Mouse (Mus musculus) kidney, embryonic 16.5 days (tissue): Measurements from ENCODE around the gene 1700023F06Rik. TPM values are rescaled to one million over a fixed set of nuclear protein-coding genes. Genes with fewer than 3 reads are reported as not detected.

Experiments used
- ATAC-seq: fragments of 200-750 bp; cut with Nextera tagmentation; 2 replicates; pipeline ENCODE4 v1.8.0; 2017; ENCODE audit warnings: moderate TSS enrichment; ENCODE audit not compliant: low FRiP score, low TSS enrichment
- H3K27ac ChIP-seq: fragments of 300-500 bp; sonication (generic); 2 replicates; pipeline ENCODE4 v1.5.1; 2014; ENCODE audit warnings: low read length
- H3K27me3 ChIP-seq: fragments of 300-500 bp; sonication (generic); 2 replicates; pipeline ENCODE4 v1.6.1; 2014; ENCODE audit warnings: low read length, control low read depth, mixed read lengths; ENCODE audit not compliant: insufficient read depth
- H3K36me3 ChIP-seq: fragments of 300-500 bp; sonication (generic); 2 replicates; pipeline ENCODE4 v1.6.1; 2014; ENCODE audit warnings: low read length, control low read depth, mixed read lengths; ENCODE audit not compliant: insufficient read depth
- H3K4me1 ChIP-seq: fragments of 300-500 bp; sonication (generic); 2 replicates; pipeline ENCODE4 v1.6.1; 2014; ENCODE audit warnings: low read length, control low read depth, mixed read lengths; ENCODE audit not compliant: insufficient read depth
- H3K4me2 ChIP-seq: fragments of 300-500 bp; sonication (generic); replicated peaks from 2 replicates; pipeline ENCODE4 v1.6.1; 2014; ENCODE audit warnings: low read depth, low read length
- H3K4me3 ChIP-seq: fragments of 300-500 bp; sonication (generic); 2 replicates; pipeline ENCODE4 v1.5.1; 2014; ENCODE audit warnings: mild to moderate bottlenecking, low read length
- H3K9ac ChIP-seq: fragments of 300-500 bp; sonication (generic); replicated peaks from 2 replicates; pipeline ENCODE4 v1.6.1; 2014; ENCODE audit warnings: low read length
- H3K9me3 ChIP-seq: fragments of 300-500 bp; sonication (generic); 2 replicates; pipeline ENCODE4 v1.6.1; 2016; ENCODE audit warnings: low read length, control low read depth
- WGBS: fragments of 180-500 bp; shearing (Covaris S2); extraction: QIAGEN DNeasy Blood & Tissue Kit; methylation state at CpG from one replicate; pipeline ENCODE4 v1.1.7; 2014; 5-methylcytosine and 5-hydroxymethylcytosine counted together
- polyA plus RNA-seq: library from polyadenylated mRNA; unstranded; fragments of >200 nt; fragmentation: Nextera tagmentation; extraction: Ambion mirVana; gene quantifications from 2 replicates; pipeline ENCODE4 v1.2.1, GENCODE M21; 2015

1700023F06Rik gene
- polyA plus RNA-seq, 1 experiment from 2014 or later, result 0.27 TPM

DNA sequence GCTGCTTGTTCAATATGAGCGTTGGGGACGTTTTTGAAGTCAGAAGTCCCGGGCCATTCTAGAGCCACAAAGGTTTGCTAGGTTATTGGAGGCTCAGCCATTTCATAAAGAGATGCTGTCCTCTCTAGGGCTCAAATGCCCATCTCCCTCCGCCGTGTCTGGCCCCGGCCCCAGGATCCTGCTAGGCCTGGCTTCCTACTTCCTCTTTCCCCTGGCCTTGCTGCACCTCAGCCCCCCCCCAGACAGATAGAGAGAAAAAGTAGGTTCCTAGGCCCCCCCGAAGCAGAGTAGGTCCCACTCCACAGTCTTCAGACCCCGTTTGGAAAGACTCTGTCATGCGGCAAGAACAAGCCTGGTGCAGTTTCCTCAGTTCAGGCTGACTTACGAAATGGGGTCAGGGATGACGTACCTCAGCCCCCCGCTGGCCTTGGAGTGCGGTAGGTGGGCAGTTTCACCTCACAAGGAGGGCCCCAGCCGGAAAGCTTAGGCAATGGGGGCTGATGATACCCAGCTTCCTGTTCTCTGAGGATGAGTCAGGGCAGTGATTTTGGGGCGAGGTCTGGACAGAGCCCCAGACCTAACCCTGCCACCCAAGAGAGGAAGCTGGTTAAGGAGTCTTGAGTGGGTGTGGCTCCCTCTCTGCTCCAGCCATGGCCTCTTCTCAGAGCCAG is 30.4 kb downstream of the 1700023F06Rik start:
- Histone ChIP-seq H3K4me2 (no peak overlapping the region), H3K27me3 (no peaks in the 10 kb centered on the region), H3K36me3 (no peaks in the 10 kb centered on the region), H3K9ac (no peak overlapping the region), H3K9me3 (no peaks in the 10 kb centered on the region), H3K4me3 (no peak overlapping the region), H3K27ac (no peak overlapping the region), H3K4me1 (peaks cover 11% of the 10 kb centered on the region)
- 78% methylated on average over 15 of the region's 15 CpGs for WGBS
- ATAC-seq, result no peak

DNA sequence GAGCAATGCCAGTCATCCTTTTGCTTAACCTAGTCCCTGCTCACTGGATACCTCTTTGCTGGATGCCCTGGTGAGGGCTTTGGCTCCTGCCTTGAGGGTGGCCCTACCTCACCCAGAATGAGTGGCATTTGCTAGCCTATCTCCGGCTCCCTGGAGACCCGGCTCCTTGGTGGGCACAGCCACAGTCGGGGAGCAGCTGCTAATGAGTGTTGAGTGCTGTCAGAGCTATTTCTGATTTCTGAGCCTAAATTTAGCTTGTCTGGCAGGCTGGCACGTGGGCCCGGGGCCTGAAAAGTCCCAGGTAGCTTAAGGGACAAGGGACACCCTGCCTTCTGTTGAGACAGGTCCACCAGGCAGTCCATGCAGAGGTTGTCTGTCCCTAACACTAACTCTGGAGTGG is 31.1 kb downstream of the 1700023F06Rik start:
- no peaks in the 10 kb centered on the region for H3K27me3 ChIP-seq
- 83% methylated on average over 5 of the region's 5 CpGs for WGBS

DNA sequence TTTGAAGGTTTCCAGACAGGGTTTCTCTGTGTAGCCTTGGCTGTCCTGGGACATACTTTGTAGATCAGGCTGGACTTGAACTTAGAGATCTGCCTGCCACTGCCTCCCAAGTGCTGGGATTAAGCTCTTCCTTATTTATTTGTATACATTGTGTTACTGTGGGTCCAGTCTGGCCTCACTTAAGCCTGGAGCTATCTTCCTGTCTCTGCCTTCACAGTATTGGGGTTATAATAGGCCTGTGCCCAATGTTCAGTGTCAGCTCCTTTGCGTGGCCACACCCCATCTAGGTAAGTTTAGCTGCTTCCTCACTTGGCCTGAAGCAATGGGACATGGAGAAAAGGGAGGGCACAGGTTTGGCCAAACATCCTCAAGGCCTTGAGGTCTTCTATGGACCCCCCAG is 31.8 kb downstream of the 1700023F06Rik start:
- no peak overlapping the region for H3K4me2 ChIP-seq
- peaks cover 3% of the 10 kb centered on the region; the same call in 1 of the 2 replicates for H3K27me3 ChIP-seq
- H3K9me3 ChIP-seq, result no peaks in the 10 kb centered on the region
- WGBS, result 91% methylated on average over 1 of the region's 1 CpGs
- no peak for ATAC-seq
- peaks cover 13% of the 10 kb centered on the region for H3K4me1 ChIP-seq
- H3K9ac ChIP-seq, result no peak overlapping the region
- H3K27ac ChIP-seq, result no peak overlapping the region
- no peaks in the 10 kb centered on the region for H3K36me3 ChIP-seq
- H3K4me3 ChIP-seq, result no peak overlapping the region

More for the DNA sequence above, 31.1 kb downstream of the 1700023F06Rik start:
- ATAC-seq, result no peak
- Histone ChIP-seq H3K4me2 (no peak overlapping the region), H3K4me3 (no peak overlapping the region), H3K27ac (no peak overlapping the region), H3K9me3 (no peaks in the 10 kb centered on the region), H3K36me3 (no peaks in the 10 kb centered on the region), H3K4me1 (peaks cover 11% of the 10 kb centered on the region), H3K9ac (no peak overlapping the region)

DNA sequence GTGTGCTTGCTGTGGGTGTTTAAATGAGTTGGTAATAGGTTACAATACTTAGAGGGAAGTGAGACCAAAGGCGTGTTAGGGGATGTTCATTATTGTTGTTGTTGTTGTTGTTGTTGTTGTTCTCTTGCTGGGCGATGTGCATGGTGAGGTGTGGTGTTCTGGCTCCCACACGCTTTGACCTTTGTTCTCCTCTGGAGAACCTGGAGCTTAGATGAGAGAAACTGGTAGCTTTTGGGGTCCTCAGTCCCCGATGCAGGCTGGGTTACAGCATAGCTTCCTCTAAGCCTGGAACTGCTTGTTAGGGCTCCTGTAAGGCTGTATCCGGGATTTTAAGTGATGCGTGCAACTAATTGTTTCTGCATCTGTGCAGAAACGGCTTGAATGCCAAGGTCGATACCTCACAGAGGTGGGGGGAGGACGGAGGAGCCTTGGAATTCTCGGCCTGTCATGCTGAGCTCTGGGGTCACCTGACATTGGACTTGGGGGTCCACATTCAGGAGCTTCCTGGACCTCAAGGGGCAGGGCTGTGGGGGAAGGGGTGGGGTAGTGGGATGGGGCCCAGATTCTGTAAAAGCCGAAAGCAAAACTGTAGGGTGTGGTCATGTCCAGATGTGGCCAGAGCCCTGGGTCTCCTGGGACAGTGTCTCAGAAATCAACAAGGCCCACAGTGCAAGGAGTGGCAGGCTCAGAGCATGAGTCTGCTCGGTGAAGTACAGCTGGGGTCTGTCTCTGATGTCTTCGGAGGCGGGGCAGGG is 32.5 kb downstream of the 1700023F06Rik start:
- peaks cover 9% of the 10 kb centered on the region for H3K27me3 ChIP-seq
- 55% methylated on average over 14 of the region's 14 CpGs for WGBS
- ATAC-seq, result no peak

DNA sequence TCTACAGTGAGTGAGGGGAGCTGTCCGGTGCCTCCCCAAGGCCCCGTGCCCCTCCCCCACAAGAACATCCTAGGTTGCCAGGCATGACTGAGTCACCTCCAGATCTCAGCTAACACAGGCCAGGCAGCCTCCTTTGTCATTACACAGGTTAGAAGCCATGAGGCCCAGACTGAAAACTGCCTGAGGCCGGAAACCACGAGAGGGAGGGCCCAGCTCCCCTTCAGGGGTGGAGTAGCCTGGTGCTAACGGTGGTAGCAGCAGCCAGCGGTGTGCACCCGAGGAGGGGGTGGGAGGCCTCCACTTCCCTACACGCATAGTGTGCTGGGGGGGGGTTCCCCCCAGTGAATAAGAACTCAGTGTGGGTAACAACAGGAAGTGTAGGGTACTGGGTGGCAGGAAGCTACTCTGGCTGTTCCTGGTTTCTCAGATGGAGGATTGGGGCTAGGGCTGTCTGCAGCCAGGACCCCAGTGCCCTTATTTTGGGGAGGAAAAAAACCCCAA is 33.4 kb downstream of the 1700023F06Rik start:
- ATAC-seq, result peak; percentile 37; the same call in 1 of the 2 replicates

More for the DNA sequence above, 32.5 kb downstream of the 1700023F06Rik start:
- Histone ChIP-seq H3K36me3 (no peaks in the 10 kb centered on the region), H3K4me2 (no peak overlapping the region), H3K4me3 (no peak overlapping the region), H3K4me1 (peaks cover 14% of the 10 kb centered on the region), H3K9ac (no peak overlapping the region), H3K9me3 (no peaks in the 10 kb centered on the region), H3K27ac (no peak overlapping the region)

DNA sequence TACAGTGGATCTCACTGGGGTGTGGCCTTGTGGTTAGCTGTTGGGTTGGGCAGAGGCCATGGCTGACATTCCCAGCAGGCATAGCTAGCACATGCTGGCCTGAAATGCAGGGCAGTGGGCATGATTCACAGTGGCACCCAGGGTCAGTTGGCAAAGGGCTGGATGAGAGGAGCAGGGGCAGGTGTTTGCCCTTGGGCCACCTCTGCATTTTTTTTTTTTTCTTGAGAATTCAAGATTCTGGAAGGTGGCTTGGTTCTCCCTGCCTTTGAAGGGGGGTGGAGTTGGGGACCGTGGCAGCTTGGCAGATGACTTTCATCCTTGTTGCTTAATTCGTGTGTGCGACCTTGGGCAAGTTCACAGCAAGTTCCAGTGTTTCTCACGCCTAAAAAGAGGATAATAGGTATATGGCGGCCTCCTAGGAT is 33.9 kb downstream of the 1700023F06Rik start:
- no peaks in the 10 kb centered on the region for H3K36me3 ChIP-seq
- 73% methylated on average over 5 of the region's 5 CpGs for WGBS
- no peak overlapping the region for H3K9ac ChIP-seq
- H3K4me2 ChIP-seq, result no peak overlapping the region
- no peak overlapping the region for H3K27ac ChIP-seq
- peaks cover 20% of the 10 kb centered on the region for H3K4me1 ChIP-seq
- no peak for ATAC-seq
- no peaks in the 10 kb centered on the region for H3K9me3 ChIP-seq
- H3K4me3 ChIP-seq, result no peak overlapping the region
- peaks cover 23% of the 10 kb centered on the region for H3K27me3 ChIP-seq

More for the DNA sequence above, 33.4 kb downstream of the 1700023F06Rik start:
- H3K36me3 ChIP-seq, result no peaks in the 10 kb centered on the region
- peaks cover 18% of the 10 kb centered on the region for H3K27me3 ChIP-seq
- 0 out of 2 replicates have a peak overlapping the region, but pooled peaks have one; percentile 3 for H3K9ac ChIP-seq
- WGBS, result 32% methylated on average over 8 of the region's 8 CpGs
- no peaks in the 10 kb centered on the region for H3K9me3 ChIP-seq
- no peak overlapping the region for H3K4me2 ChIP-seq
- peaks cover 20% of the 10 kb centered on the region for H3K4me1 ChIP-seq
- no peak overlapping the region for H3K4me3 ChIP-seq
- peak overlapping the region; percentile 13; the same call in 1 of the 2 replicates for H3K27ac ChIP-seq

DNA sequence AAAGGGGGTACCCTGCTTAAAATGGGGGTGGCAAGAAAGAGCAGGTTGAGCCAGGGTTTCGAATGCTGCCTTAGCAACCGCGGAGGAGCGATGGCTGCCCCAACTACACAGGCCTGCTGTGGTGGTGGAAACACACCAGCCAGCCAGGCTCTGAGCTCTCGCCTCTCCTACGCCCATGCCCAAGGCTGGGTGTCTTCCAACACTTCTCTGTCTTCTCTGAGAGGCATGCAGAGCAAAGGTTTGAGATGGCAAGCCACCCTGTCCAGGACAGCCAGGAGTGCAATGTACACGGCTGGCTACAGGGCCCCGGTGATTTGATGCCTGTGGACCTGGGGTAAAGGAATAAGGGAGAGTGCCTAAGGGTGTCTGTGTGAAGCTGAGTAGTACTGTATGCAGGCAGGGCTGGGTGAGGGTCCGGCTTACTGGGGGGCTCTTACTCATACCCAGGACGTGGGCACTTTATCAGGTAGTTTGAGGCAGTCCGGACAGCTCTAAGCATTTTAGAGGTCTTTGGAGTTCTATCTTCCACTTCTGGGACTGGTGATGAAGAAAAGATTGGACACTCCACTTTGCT is 34.5 kb downstream of the 1700023F06Rik start:
- Histone ChIP-seq H3K27ac (no peak overlapping the region), H3K4me3 (no peak overlapping the region), H3K36me3 (no peaks in the 10 kb centered on the region), H3K9ac (no peak overlapping the region), H3K4me2 (no peak overlapping the region), H3K27me3 (peaks cover 24% of the 10 kb centered on the region), H3K9me3 (no peaks in the 10 kb centered on the region), H3K4me1 (peaks cover 20% of the 10 kb centered on the region)
- WGBS, result 89% methylated on average over 11 of the region's 11 CpGs
- no peak for ATAC-seq

DNA sequence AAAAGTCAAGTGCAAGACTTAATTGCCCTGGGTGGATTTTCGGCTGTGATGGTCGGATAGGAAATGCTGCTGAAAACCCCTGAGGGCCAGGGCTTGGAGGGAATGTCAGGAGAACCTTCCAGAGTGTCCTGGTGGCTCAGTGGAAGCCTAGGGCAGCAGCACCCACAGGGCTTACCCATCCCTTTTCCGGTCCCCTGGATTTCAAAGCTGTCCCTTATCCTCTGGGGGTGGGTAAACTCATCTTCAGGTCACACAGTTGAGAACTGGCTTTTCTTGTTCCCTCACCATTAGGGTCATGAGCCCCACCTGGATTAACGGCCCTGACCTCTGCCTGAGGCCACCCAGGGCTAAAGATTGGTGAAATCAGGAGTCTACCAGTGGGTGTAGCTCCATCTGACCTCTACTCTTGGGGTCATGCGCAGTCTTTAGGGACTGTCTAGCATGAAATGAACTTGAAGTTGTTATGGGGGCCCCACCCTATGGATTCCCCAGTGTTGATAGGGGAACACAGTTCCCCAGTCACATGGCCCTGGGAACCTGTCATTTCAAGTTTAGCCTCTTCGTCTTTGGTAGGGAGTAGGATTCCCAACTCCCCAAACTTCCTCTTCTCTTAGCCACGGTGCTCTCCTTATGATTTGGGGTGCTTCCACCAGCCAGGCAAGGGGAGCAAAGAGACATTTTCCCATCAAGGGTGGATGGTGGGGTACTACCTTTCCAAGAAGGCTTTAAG is 35.2 kb downstream of the 1700023F06Rik start:
- ATAC-seq, result no peak

DNA sequence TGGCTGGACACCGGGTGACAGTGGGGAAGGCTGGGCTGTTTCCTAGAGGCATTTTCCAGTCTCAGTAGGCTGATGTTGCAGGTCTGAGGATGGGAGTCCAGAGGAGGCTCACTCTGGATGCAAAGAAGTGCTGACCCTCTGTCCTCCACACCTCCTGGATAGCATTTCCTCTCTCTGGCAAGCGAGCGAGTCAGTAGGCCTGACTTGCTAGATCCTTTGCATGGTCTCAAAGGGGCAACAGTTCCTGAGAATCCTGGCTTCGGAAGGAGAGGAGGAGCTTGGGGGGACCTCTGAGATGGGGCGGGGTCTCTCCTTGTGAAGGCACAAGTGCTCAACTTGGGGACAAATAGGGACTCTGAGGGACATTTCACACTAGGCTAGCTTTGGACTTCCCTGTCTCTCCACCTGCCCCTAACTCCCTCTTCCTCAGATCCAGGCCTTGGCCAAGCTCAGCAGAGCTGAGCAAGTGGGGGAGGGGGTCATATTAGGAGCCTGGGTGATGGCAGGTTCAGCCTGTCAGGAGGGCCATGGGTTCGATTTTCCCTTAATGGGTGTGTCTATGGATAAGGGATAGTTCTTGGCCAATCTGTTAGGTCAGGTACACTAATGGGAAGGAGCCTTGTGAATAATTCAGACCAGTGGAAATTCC is 35.8 kb downstream of the 1700023F06Rik start:
- Histone ChIP-seq H3K27ac (peak overlapping the region; percentile 44), H3K4me3 (no peak overlapping the region), H3K4me2 (peak overlapping the region; percentile 99), H3K9ac (0 out of 2 replicates have a peak overlapping the region, but pooled peaks have one; percentile 14), H3K36me3 (no peaks in the 10 kb centered on the region), H3K27me3 (peaks cover 24% of the 10 kb centered on the region), H3K9me3 (no peaks in the 10 kb centered on the region), H3K4me1 (peaks cover 20% of the 10 kb centered on the region)
- no peak for ATAC-seq
- 65% methylated on average over 6 of the region's 6 CpGs for WGBS

More for the DNA sequence above, 35.2 kb downstream of the 1700023F06Rik start:
- peaks cover 24% of the 10 kb centered on the region for H3K27me3 ChIP-seq
- no peaks in the 10 kb centered on the region for H3K36me3 ChIP-seq
- no peaks in the 10 kb centered on the region for H3K9me3 ChIP-seq
- no peak overlapping the region for H3K4me3 ChIP-seq
- WGBS, result 78% methylated on average over 7 of the region's 7 CpGs
- H3K9ac ChIP-seq, result no peak overlapping the region
- H3K27ac ChIP-seq, result no peak overlapping the region
- H3K4me1 ChIP-seq, result peaks cover 20% of the 10 kb centered on the region
- no peak overlapping the region for H3K4me2 ChIP-seq
